Mouse (Mus musculus) mesoderm, embryonic 11.5 days (tissue): Measurements from ENCODE around the gene Gfy.

Source experiments
- DNase-seq: peaks from one replicate; pipeline ENCODE4 v3.0.0-alpha.2; 2012; ENCODE audit warnings: low read depth, low spot score

Gene Gfy

GRCm38 (mm10) chr7:45127700-45128224 is 51.6 kb downstream of the Gfy start:
- DNase-seq = no peak

DNA sequence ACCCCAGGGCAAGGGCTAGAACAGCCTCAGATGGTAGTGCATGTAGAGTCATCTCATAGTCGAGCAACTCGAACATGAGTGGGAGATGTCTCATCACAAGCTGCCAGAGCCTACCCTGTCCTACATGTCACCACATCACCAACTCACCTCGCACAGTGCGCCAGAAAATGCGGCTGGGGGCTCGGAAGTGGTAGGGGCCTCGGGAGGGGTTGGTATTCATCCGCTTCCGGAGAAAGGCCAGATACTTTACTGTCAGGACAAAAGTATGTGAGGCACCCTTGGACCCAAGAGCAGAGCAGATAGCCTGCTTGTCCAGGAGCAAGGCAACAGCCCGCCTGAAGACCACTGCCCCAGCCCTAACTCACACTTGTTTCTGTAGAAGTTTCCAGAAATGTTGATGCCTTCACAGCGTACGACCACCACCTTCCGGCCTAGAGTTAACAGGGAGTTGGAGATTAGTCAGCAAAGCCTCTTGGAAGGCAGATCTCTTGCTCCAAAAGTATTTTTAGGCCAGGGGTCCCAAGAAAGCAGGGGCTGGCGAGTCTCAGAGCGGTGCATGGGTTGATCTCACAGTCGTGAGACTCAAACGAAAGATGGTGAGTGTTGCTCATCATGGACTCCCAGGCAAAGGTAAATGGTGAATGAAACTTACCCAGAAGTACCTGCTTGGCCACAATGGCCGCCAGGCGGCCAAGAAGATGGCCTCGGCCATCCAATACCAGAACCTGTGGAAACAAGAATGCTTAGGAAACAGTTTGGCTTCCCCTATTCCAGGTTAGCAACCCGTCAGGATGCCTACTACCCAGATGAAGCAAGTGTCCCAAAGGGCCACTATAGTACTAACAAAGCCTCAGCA is 52.3 kb downstream of the Gfy start:
- DNase-seq = no peak
